8 mouse cellular contexts compared by ENCODE assay signal in the genomic region with DNA sequence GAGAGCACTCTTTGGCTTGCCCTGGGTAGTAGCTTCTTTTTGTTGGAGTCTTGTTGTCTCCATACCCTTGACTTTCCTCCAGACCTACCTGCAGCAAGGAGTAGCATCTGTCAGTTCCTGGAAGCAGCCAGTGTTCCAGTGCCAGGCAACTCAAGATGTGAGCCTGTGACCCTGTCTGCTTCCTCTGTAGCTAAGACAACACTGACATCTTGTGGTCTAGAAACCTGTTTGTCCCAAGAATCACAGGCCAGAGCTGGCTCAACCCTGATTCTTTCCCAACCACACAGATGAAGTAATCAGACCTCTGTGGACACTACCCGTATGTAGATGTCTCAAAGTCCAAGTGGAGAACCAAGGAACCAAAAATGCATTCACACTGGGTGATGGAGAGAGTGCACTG.
A peak's percentile ranks its signal among the peaks of the same experiment; 100 is the strongest.
DNase-seq lines count a peak whose midpoint lies in the region; ATAC-seq and TF ChIP-seq lines count a peak whose summit lies in the region.

No protein-coding gene starts in this region.

- no peak overlapping the region for H3K4me2 ChIP-seq in embryonic facial prominence, embryonic 14.5 days (ENCODE audit: low read depth, low read length)
- H3K4me2 ChIP-seq in midbrain, embryonic 13.5 days (replicated peaks): no peak overlapping the region

- H3K36me3 ChIP-seq in kidney, adult 2 months (ENCODE audit: control insufficient read depth, insufficient read depth, low read length): no peaks in the 10 kb centered on the region
- H3K36me3 ChIP-seq in embryonic facial prominence, embryonic 14.5 days (ENCODE audit: control insufficient read depth, insufficient read depth, low read length): no peaks in the 10 kb centered on the region
- H3K36me3 ChIP-seq in midbrain, embryonic 13.5 days: no peaks in the 10 kb centered on the region

- peak; percentile 1 for DNase-seq in kidney, adult 2 months
- DNase-seq in kidney, postnatal 14 days: no peak
- peak; percentile 6 for DNase-seq in R1 (ENCODE audit: low read depth, low spot score)
- peak; percentile 44 for DNase-seq in embryonic facial prominence, embryonic 14.5 days (ENCODE audit: low spot score)
- no peak for DNase-seq in thymus, postnatal 10 days (ENCODE audit: low spot score in 2 of 2)
- no peak for DNase-seq in adrenal gland, postnatal 36 days

- no peak overlapping the region for H3K27ac ChIP-seq in kidney, adult 2 months (ENCODE audit: insufficient read depth, low read depth, low read length)
- H3K27ac ChIP-seq in embryonic facial prominence, embryonic 14.5 days (replicated peaks; ENCODE audit: low read depth, low read length): no peak overlapping the region
- H3K27ac ChIP-seq in midbrain, embryonic 13.5 days: no peak overlapping the region

- no peak overlapping the region for H3K9ac ChIP-seq in embryonic facial prominence, embryonic 14.5 days (ENCODE audit: low read depth, low read length)
- H3K9ac ChIP-seq in midbrain, embryonic 13.5 days (replicated peaks): no peak overlapping the region

- ATAC-seq in embryonic facial prominence, embryonic 14.5 days (ENCODE audit: low read depth): no peak
- ATAC-seq in midbrain, embryonic 13.5 days: peak; percentile 75
- no peak for ATAC-seq in megakaryocyte-erythroid progenitor cell, adult 5-6 weeks (replicated peaks; ENCODE audit: low FRiP score, low TSS enrichment, poor library complexity, severe bottlenecking)

- H3K4me1 ChIP-seq in kidney, adult 2 months (ENCODE audit: control insufficient read depth, insufficient read depth, low read length): no peaks in the 10 kb centered on the region
- 0 out of 2 replicates have a peak, but pooled peaks cover 3% of the 10 kb centered on the region for H3K4me1 ChIP-seq in embryonic facial prominence, embryonic 14.5 days (ENCODE audit: control insufficient read depth, insufficient read depth, low read length)
- H3K4me1 ChIP-seq in midbrain, embryonic 13.5 days (replicated peaks): no peaks in the 10 kb centered on the region

- no peaks in the 10 kb centered on the region for H3K27me3 ChIP-seq in kidney, adult 2 months (replicated peaks; ENCODE audit: control insufficient read depth, insufficient read depth, low read length)
- no peaks in the 10 kb centered on the region for H3K27me3 ChIP-seq in embryonic facial prominence, embryonic 14.5 days (replicated peaks; ENCODE audit: control insufficient read depth, insufficient read depth, low read length)
- no peaks in the 10 kb centered on the region for H3K27me3 ChIP-seq in midbrain, embryonic 13.5 days

- TF ChIP-seq CTCF in kidney, adult 2 months (conservative IDR thresholded peaks at IDR 0.05; ENCODE audit: insufficient read depth, insufficient read length, low read depth, low read length): peak; percentile 43; the same call in 1 of the 2 replicates

- WGBS in kidney, adult 2 months: 59% methylated on average over 1 of the region's 1 CpGs
- 67% methylated on average over 1 of the region's 1 CpGs for WGBS in embryonic facial prominence, embryonic 14.5 days
- WGBS in midbrain, embryonic 13.5 days: 58% methylated on average over 1 of the region's 1 CpGs

- no peaks in the 10 kb centered on the region for H3K9me3 ChIP-seq in embryonic facial prominence, embryonic 14.5 days (ENCODE audit: control insufficient read depth, low read length)
- H3K9me3 ChIP-seq in midbrain, embryonic 13.5 days: no peaks in the 10 kb centered on the region

- no peak for TF ChIP-seq POLR2A in kidney, adult 2 months (IDR thresholded peaks at IDR 0.05; ENCODE audit: low read depth, low read length)

- H3K4me3 ChIP-seq in kidney, adult 2 months (ENCODE audit: insufficient read depth, low read depth, low read length): no peak overlapping the region
- H3K4me3 ChIP-seq in embryonic facial prominence, embryonic 14.5 days (ENCODE audit: low read depth, low read length): no peak overlapping the region
- H3K4me3 ChIP-seq in midbrain, embryonic 13.5 days (replicated peaks): no peak overlapping the region

Comparison
In these comparisons a context has a peak if more than half of its experiments do, and no peak if none do; other contexts are left out.
1. DNase-seq: peak in kidney, adult 2 months (single experiment), R1 (single experiment) and embryonic facial prominence, embryonic 14.5 days (single experiment); none in kidney, postnatal 14 days (single experiment), thymus, postnatal 10 days (0 of 2) and adrenal gland, postnatal 36 days (0 of 2).